Mouse (Mus musculus) CD8-positive naive resting alpha-beta T cell, adult 57 days (primary cell): ENCODE measurements around the gene Dlg4. TPM values are rescaled to one million over a fixed set of nuclear protein-coding genes. Genes with fewer than 3 reads are reported as not detected.

Experiments used
- total RNA-seq: library from RNA; stranded (reverse); gene quantifications from one replicate; pipeline ENCODE4 v1.2.4, GENCODE M21; 2023

The Dlg4 gene
- total RNA-seq: 27.8 TPM

GRCm38 (mm10) chr11:70016669-70017068, at the start of gene Dlg4:
TSS of gene Dlg4 (plus strand) at chr11:70016942.

DNA sequence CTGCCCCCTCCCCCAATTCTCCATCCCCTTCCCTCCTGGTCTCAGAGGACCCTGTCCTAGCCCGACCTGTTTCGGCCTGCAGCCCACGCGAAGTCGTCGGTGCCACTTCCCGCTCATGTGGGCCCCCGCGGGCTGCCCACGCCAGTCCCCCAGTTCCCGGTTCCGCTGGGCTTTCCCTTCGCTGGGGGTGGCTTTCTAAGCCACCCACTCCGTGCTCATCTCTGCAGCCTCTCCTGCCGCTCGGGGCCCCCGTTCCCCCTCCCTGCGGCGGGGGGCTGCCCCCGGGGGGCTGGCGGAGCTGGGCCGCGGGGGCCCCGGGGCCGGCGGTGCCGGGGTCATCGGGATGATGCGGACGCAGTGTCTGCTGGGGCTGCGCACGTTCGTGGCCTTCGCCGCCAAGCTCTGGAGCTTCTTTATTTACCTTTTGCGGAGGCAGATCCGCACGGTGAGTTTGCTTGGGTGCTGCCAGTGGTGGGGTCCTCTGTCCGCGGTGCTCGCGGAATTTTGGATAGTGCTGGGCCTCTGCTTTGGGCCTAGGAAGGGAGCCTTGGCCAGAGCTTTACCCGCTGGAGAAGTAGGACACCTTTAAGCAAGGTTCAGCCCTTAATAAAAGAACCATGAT, 35.5 kb upstream of the Dlg4 start, which contains the start of gene Ctdnep1:
Ctdnep1 (plus strand) TSS at position 16 of the 622 bp plus-strand sequence.

GRCm38 (mm10) chr11:69982225-69982624, 34.5 kb upstream of the Dlg4 start, which contains the start of gene Elp5:
TSS of gene Elp5 (minus strand) at chr11:69982517.

GRCm38 (mm10) chr11:69990850-69991691, 25.7 kb upstream of the Dlg4 start, which contains the start of gene Gabarap:
TSS of gene Gabarap (plus strand) at chr11:69991143.

DNA sequence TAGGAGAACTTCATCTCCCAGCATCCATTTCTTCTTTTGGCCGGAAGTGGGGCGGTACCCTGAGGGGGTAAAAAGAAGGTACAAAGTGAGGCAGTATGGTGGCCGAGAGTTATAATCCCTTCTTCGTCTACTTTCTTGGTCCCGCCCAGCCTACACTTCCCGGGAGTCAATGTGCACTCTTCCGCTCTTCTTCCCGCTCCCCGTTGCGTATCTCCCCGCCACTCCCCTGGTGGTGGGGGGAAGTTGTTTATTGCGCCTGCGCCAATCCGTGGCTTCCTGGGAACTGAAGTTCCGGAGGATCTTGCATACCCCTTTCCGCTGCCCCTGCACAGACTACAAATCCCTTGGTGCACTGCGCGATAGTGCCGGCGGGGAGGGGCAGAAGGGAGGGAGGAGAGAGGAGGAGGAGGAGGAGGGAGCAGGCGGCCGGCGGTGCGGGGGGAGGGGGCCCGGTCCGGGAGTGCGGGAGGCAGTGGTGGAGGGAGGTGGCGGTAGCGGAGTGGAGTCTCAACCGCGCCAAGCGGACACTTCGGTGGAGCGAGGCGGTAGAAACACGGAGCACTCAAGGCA, 21.3 kb upstream of the Dlg4 start, which contains the start of gene Phf23:
Phf23 (plus strand) TSS at position 387 of the 570 bp plus-strand sequence.

DNA sequence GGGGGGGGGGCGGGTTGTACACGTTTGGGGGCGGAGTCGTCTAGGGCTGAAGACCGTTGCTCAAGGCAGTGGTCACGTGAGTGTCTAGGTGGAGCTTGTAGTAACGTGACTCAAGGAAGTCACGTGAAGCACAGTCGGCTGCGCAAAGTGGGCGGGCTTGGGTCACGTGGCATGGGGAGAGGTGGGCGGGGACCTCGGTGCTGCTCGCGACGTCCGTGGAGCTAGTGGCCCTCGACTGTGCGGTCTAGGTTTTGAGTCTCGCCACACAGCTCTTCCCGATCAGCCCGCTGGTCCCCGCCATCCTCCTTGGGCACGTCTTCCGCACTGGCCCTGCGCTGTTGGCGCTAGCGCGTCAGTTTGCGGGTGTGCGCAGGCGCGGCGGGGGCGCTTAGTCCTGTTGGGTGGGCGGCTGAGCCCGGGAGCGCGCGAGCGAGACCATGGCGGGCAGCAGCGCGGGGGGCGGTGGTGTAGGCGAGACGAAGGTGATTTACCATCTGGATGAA, 16.3 kb upstream of the Dlg4 start, which contains the start of gene Dvl2:
Dvl2 (plus strand) TSS at position 200 of the 503 bp plus-strand sequence.

GRCm38 (mm10) chr11:70014880-70015558, 1.7 kb upstream of the Dlg4 start, which contains the start of gene Acadvl:
TSS of gene Acadvl (minus strand) at chr11:70015411.

GRCm38 (mm10) chr11:70053898-70054570, 37.3 kb downstream of the Dlg4 start, which contains the start of gene Asgr1:
TSS of gene Asgr1 (plus strand) at chr11:70054085.

DNA sequence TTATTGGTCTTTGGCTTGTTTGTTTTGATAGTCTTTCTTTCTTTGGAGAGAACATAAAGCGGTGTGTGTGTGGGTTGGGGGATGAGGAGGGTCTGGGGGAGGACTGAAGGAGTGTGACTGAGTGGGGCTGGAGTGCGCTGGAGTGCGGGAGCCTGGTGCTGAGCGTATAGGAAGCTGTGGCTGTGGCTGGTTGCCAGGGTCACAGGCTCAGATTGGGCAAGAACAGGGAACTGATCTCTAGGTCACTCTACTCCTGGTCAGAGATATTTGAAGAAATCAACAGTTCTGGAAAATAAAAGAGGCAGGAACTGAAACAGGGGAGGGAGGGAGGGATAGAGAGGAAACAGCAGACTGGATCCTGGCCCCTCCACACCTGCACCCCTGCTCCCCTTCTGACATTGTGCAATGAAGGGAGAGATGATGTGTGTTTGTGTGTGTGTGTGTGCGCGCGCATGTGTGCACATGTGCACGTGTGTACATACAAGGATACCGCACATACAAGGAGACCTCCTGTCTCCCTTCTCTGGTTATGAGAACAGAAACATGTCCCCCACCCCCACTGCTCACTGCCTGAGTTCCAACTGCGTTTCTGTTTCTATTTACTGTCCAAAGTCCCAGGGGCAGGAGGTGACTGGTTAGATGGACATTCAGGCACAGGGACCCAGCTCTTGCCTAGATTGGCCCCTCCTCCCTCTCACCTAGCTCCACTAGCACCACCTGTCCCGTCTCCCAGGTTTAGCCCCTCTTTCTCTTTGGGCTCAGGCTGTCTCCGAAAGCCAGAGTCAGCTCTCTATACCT, 75.4 kb downstream of the Dlg4 start, which contains the start of gene Asgr2:
Asgr2 (plus strand) TSS at position 659 of the 798 bp plus-strand sequence.

Other genes starting within 250 kb of the Dlg4 start
- 3.1 TPM for gene Chrnb1, start 221.0 kb upstream of the Dlg4 start, total RNA-seq
- gene Fgf11, start 215.1 kb upstream of the Dlg4 start, total RNA-seq: not detected
- not detected for gene Tmem102, start 211.3 kb upstream of the Dlg4 start, total RNA-seq
- not detected for gene Gm39566, start 201.6 kb upstream of the Dlg4 start, total RNA-seq
- gene Spem2, start 198.5 kb upstream of the Dlg4 start, total RNA-seq: not detected
- gene Spem1, start 194.8 kb upstream of the Dlg4 start, total RNA-seq: not detected
- 0.49 TPM for gene Nlgn2, start 179.2 kb upstream of the Dlg4 start, total RNA-seq
- gene Tmem256, start 178.4 kb upstream of the Dlg4 start, total RNA-seq: 20.8 TPM
- gene Plscr3, start 170.6 kb upstream of the Dlg4 start, total RNA-seq: 18.2 TPM
- gene Tnk1, start 158.2 kb upstream of the Dlg4 start, total RNA-seq: not detected
- gene Tmem95, start 138.9 kb upstream of the Dlg4 start, total RNA-seq: not detected
- gene Kctd11, start 135.5 kb upstream of the Dlg4 start, total RNA-seq: 1.0 TPM
- 435 TPM for gene Acap1, start 121.4 kb upstream of the Dlg4 start, total RNA-seq
- gene 2810408A11Rik, start 116.0 kb upstream of the Dlg4 start, total RNA-seq: 2.8 TPM
- gene Neurl4, start 115.9 kb upstream of the Dlg4 start, total RNA-seq: 44.9 TPM
- gene Gps2, start 103.1 kb upstream of the Dlg4 start, total RNA-seq: 145 TPM
- 317 TPM for gene Eif5a, start 95.0 kb upstream of the Dlg4 start, total RNA-seq
- not detected for gene Ybx2, start 81.1 kb upstream of the Dlg4 start, total RNA-seq
- gene Slc2a4, start 68.8 kb upstream of the Dlg4 start, total RNA-seq: not detected
- gene Cldn7, start 52.2 kb upstream of the Dlg4 start, total RNA-seq: not detected
- gene Ctdnep1, start 35.8 kb upstream of the Dlg4 start, total RNA-seq: 114 TPM
- gene Elp5, start 34.4 kb upstream of the Dlg4 start, total RNA-seq: 36.4 TPM
- 172 TPM for gene Gabarap, start 25.8 kb upstream of the Dlg4 start, total RNA-seq
- 55.3 TPM for gene Phf23, start 21.2 kb upstream of the Dlg4 start, total RNA-seq
- gene Dvl2, start 16.3 kb upstream of the Dlg4 start, total RNA-seq: 47.2 TPM
- 46.3 TPM for gene Acadvl, start 1.5 kb upstream of the Dlg4 start, total RNA-seq
- not detected for gene Asgr1, start 37.1 kb downstream of the Dlg4 start, total RNA-seq
- gene Asgr2, start 75.7 kb downstream of the Dlg4 start, total RNA-seq: not detected
- gene Mgl2, start 113.4 kb downstream of the Dlg4 start, total RNA-seq: not detected
- gene Clec10a, start 139.3 kb downstream of the Dlg4 start, total RNA-seq: not detected
- not detected for gene Slc16a11, start 195.8 kb downstream of the Dlg4 start, total RNA-seq
- 2.5 TPM for gene Slc16a13, start 204.1 kb downstream of the Dlg4 start, total RNA-seq
- 0.15 TPM for gene Bcl6b, start 212.9 kb downstream of the Dlg4 start, total RNA-seq
- 60.8 TPM for gene 0610010K14Rik, start 221.0 kb downstream of the Dlg4 start, total RNA-seq
- gene Gm21988, start 222.9 kb downstream of the Dlg4 start, total RNA-seq: 4.4 TPM
- gene Rnasek, start 222.9 kb downstream of the Dlg4 start, total RNA-seq: 59.2 TPM
- gene Alox12, start 238.4 kb downstream of the Dlg4 start, total RNA-seq: not detected